Mouse (Mus musculus): ENCODE data around the gene Idh3g. TPM values are rescaled to one million over a fixed set of nuclear protein-coding genes. Genes with fewer than 3 reads are reported as not detected.
"Not testable (repeated sequence)": the region's sequence is repeated elsewhere in the genome, so short reads cannot be mapped to it uniquely, and the experiment has no call there.

The Idh3g gene
- total RNA-seq, 2 experiments from 2014 or later, result 118 to 127 TPM

GRCm38 (mm10) chrX:73758611-73759290, 27.9 kb downstream of the Idh3g start:
- intact Hi-C loops (cut with DNase I), result no loop called here
- DNase-seq, result peak; percentile 66

DNA sequence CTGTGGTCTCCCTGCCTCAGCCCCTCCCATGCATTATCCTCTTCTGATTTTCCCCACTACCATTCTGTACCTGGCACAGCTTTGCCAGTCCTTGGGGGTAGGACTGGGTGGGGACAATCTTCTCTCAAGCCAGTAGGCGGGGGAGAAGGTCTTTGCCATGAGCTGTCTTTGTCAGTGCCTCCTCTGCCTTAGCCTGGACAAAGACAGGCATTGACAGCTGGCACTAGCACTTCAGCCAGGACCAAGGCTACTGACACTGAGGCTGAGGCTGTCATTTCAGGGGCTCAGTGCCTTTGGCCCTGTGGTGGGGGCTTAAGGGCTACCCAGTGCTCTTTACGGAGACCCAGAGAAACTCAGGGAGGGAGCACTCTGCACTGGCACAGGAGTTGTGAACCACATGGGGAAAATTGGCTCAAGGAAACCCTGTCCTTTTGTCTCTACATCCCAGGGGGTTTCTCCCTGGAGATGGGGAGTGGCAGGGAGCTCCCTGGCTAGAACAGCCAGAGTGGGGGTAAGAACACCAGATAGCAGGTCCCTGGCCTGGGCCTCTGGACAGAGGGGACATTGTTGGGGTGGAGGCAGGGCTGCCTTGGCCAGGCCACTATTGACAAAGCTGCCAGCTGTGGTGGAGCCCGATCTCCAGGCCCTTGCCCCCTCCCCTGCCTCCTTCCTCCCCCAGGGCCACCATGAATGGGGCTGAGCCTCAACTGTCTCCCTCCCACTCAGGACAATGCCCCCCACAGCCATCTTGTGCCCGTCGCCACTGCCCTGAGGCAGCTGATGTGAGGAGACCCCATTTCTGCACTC, 30.2 kb downstream of the Idh3g start, which contains the start of gene Plxnb3:
Gene Plxnb3, plus strand, starts transcription at position 757 of the 807 bp plus-strand sequence.
- DNase-seq, result peak; percentile 11
- intact Hi-C loops (cut with DNase I), result no loop called here

GRCm38 (mm10) chrX:73748977-73749376, 37.7 kb downstream of the Idh3g start:
- intact Hi-C loops (cut with DNase I), result no loop called here
- no peak for DNase-seq

DNA sequence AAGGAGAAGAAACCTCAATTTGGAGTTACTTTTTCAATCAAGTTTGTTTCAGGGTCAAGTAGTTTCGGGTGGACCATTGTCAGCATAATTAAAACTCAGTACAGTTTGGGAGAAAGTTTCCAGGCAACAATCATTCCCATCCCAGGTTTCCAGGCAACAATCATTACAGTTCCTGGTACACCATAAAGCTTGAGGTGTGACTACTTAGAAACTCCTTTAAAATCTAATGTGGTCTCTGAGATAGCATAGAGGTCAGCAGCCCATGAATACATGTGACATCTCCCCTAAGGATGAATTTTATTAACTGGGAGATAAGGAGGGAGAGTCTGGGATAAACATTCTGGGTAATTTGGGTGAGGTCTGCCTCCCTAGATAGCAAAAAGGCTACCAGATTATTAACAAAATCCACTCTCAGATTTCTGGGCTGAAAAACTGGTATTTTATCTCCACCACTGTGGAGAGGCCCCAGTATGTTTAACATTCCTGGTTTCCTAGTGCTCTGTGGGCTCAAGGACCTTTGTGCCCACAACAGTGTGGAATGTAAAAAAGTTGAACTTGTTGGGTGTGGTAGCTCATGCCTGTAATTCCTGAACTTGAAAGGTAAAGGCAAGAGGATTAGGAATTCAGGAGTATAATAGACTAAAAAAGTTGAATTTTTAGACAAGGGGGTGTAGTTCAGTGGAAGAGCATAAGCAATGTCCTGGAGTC, 41.8 kb downstream of the Idh3g start:
- intact Hi-C loops (cut with DNase I), result no loop called here

DNA sequence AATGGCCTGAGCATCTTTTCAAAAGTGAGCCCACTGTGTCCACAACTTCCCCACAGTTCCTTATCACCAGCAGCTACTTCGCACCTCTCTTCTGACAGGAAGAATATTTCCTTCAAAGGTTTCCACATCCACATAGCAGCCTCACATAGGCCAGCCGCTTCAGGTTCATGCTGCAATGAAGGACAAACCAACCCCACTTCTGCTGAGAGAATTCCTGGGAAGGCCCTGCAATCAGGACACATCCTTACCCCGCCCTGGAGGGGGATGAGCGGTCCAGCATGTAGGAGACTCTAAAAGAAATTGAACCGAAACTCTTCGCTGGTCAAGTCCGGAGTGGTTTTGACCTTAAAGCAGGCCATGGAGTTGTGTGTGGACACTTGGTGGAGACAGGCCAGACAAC, 46.9 kb downstream of the Idh3g start:
- DNase-seq; intact Hi-C loops (cut with DNase I): not testable (repeated sequence)

More for the DNA sequence above, 41.8 kb downstream of the Idh3g start:
- DNase-seq, result no peak

- intact Hi-C loops (cut with DNase I), result no loop called here
- no peak for DNase-seq
Measured at GRCm38 (mm10) chrX:73739151-73739550, 47.5 kb downstream of the Idh3g start.

GRCm38 (mm10) chrX:73738155-73738554, 48.5 kb downstream of the Idh3g start:
- intact Hi-C loops (cut with DNase I), result no loop called here
- peak; percentile 24 for DNase-seq

GRCm38 (mm10) chrX:73730908-73731307, 55.8 kb downstream of the Idh3g start:
- no peak for DNase-seq
- intact Hi-C loops (cut with DNase I), result no loop called here

Other genes starting within 250 kb of the Idh3g start
- under 1 TPM; 0.12 to 0.14 TPM for gene Dusp9, start 147.5 kb downstream of the Idh3g start, total RNA-seq (2021)
- 100 to 1,000 TPM; 105 to 140 TPM for gene Pnck, start 126.8 kb downstream of the Idh3g start, total RNA-seq (2021)
- gene Slc6a8, start 113.7 kb downstream of the Idh3g start, total RNA-seq (2021), result 10 to 100 TPM; 52.2 to 64.8 TPM
- gene Bcap31, start 70.7 kb downstream of the Idh3g start, total RNA-seq (2021), result 10 to 100 TPM; 62.0 to 62.1 TPM
- 10 to 100 TPM; 16.8 to 16.9 TPM for gene Abcd1, start 70.3 kb downstream of the Idh3g start, total RNA-seq (2021)
- 1 to 10 TPM; 1.4 to 1.7 TPM for gene Plxnb3, start 29.8 kb downstream of the Idh3g start, total RNA-seq (2021)
- 1 to 10 TPM; 1.0 to 1.1 TPM for gene Srpk3, start 12.5 kb downstream of the Idh3g start, total RNA-seq (2021)
- gene Ssr4, start 131 bp upstream of the Idh3g start, total RNA-seq (2021), result 100 to 1,000 TPM; 100 to 104 TPM
- gene Pdzd4, start 38.1 kb upstream of the Idh3g start, total RNA-seq (2021), result 100 to 1,000 TPM; 174 to 186 TPM
- gene Avpr2, start 105.2 kb upstream of the Idh3g start, total RNA-seq (2021), result not detected
- gene L1cam, start 109.2 kb upstream of the Idh3g start, total RNA-seq (2021), result 100 to 1,000 TPM; 518 to 579 TPM
- 1 to 10 TPM; 2.5 to 3.4 TPM for gene Arhgap4, start 135.0 kb upstream of the Idh3g start, total RNA-seq (2021)
- 10 to 100 TPM; 66.9 to 73.6 TPM for gene Naa10, start 135.0 kb upstream of the Idh3g start, total RNA-seq (2021)
- gene Renbp, start 144.0 kb upstream of the Idh3g start, total RNA-seq (2021), result 1 to 10 TPM; 3.3 to 5.4 TPM
- 10 to 100 TPM; 89.1 to 93.4 TPM for gene Hcfc1, start 179.5 kb upstream of the Idh3g start, total RNA-seq (2021)
- 10 to 100 TPM; 45.2 to 50.7 TPM for gene Irak1, start 237.0 kb upstream of the Idh3g start, total RNA-seq (2021)